Mouse (Mus musculus) B cell, adult 67 days (primary cell): ENCODE data around the gene Epm2aip1. TPM values are rescaled to one million over a fixed set of nuclear protein-coding genes. Genes with fewer than 3 reads are reported as not detected.

Source experiments
- total RNA-seq, 2 experiments: library from RNA; stranded (reverse); gene quantifications; 4 replicates each; pipeline ENCODE4 v1.2.4; 2023

The Epm2aip1 gene
- 10 to 100 TPM; 28.1 to 30.2 TPM for total RNA-seq

DNA sequence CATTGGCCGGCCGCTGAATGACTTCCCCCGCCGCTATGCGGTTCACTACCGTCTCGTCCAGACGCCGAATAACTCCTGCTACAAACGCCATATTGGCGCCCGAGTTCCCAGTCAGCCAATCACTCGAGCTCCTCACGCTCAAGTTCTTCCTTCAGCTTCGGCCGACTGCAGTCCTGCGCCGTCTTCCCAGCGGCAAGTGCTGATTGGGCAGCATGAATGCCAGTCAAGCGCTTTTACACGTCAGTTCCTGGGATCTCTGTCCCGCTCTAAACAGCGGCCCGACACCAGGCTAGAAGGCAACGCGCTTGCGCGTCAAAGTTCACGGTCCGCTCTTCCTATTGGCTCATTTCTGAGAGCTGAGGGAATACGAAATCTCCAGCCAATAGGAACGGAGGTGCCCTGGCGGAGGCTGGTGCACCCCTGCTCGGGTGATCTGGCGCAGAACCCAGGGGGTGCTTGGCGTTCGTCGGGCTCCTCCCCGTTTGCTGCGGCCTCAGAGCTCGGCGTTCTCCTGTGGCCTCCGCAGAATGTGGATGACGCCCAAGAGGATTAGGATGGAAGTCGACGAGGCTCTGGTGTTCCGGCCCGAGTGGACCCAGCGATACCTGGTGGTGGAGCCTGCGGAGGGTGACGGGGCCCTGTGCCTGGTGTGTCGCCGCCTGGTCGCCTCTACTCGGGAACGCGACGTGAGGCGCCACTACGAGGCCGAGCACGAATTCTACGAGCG lies at the start of gene Epm2aip1, which contains the start of gene Mlh1:
Gene Epm2aip1, plus strand, starts transcription at position 496 of the 727 bp plus-strand sequence.
Gene Mlh1, minus strand, starts transcription at position 358 of the 727 bp plus-strand sequence.

DNA sequence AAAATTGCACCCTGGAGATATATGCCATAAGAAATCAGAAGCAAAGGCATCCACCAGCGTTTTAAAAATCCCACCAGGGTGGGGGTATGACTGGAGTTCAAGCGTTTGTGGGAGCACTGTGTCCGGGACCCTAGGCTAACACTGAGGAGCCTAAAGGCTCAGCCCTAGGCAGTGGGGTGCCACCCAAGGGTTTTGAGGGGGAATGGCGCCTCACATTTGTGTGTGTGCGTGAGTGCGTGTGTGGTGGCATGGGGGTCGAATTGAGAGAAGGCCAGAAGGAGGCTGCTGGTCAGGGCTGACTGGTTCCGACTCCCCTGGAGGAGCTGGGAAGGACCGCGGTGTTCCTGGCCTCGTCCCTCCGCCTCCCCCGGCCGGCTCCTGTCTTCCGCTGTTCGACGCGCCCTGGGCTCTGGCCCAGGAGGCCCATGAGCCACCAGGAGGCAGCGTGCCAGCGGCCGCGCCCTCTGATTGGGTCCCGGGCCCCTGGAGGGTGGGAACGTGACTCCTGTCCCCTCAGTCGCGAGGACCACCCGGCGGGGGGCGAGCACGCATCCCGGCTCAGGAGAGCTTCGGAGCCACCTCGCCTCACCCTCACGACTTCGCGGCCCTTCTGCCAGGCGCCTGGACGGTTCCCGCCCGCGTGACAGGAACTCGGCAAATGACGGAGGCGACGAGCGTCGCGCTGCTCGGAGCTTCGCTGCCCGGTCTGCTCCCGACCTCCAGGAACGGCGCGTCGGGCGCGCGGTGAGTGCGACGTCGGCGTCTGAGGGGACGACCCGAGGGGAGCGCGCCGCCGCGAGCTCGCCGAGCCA lies 39.5 kb downstream of the Epm2aip1 start, which contains the start of gene Trank1:
Gene Trank1, plus strand, starts transcription at position 709 of the 812 bp plus-strand sequence.

Other genes starting within 250 kb of the Epm2aip1 start
- 1 to 10 TPM; 2.8 to 4.6 TPM for gene Ccrl2, start 214.4 kb upstream of the Epm2aip1 start, total RNA-seq
- gene Lrrfip2, start 154.3 kb upstream of the Epm2aip1 start, total RNA-seq = 10 to 100 TPM; 27.3 to 33.9 TPM
- 10 to 100 TPM; 57.9 to 61.9 TPM for gene Mlh1, start 138 bp upstream of the Epm2aip1 start, total RNA-seq
- not detected for gene Trank1, start 39.8 kb downstream of the Epm2aip1 start, total RNA-seq
- not detected for gene Dclk3, start 167.2 kb downstream of the Epm2aip1 start, total RNA-seq